Mouse (Mus musculus): ENCODE measurements around the gene Rrp15. TPM values are rescaled to one million over a fixed set of nuclear protein-coding genes. Genes with fewer than 3 reads are reported as not detected.

The Rrp15 gene
- total and polyA plus RNA-seq, 3 experiments = 130 to 142 TPM; not detected in 1

- DNase-seq (ENCODE audit: low read depth, low spot score) = no peak
- Histone ChIP-seq H3K9me3 (replicated peaks; ENCODE audit: insufficient read depth, low read length) (no peaks in the 10 kb centered on the region), H3K9ac (ENCODE audit: control insufficient read depth, low read depth, low read length, poor library complexity, severe bottlenecking) (no peak overlapping the region), H3K27me3 (ENCODE audit: control insufficient read depth in 1 of 2, insufficient read depth in 2 of 2, low read length in 2 of 2) (no peaks in the 10 kb centered on the region), H3K79me2 (ENCODE audit: control insufficient read depth, insufficient read depth, low read length, poor library complexity) (peaks cover 25% of the 10 kb centered on the region), H3K36me3 (ENCODE audit: control insufficient read depth in 1 of 2, insufficient read depth in 2 of 2, low read length in 2 of 2) (peaks cover 4 to 8% of the 10 kb centered on the region in 2 experiments; a peak in 3 of 4 replicates), H3K27ac (ENCODE audit: control insufficient read depth, low read depth, low read length) (no peak overlapping the region), H3K4me3 (ENCODE audit: control insufficient read depth in 1 of 2, insufficient read depth in 1 of 2, low read depth in 2 of 2, low read length in 2 of 2) (no peak overlapping the region), H3K4me1 (ENCODE audit: control insufficient read depth in 1 of 2, insufficient read depth in 2 of 2, low read length in 2 of 2) (no peaks in the 10 kb centered on the region)
- TF ChIP-seq MEF2A (IDR thresholded peaks at IDR 0.05; ENCODE audit: extremely low read depth, insufficient replicate concordance, low read depth, low read length, poor library complexity, severe bottlenecking) (no peak), RAD21 (IDR thresholded peaks at IDR 0.05; ENCODE audit: low read depth, low read length) (no peak), RCOR1 (IDR thresholded peaks at IDR 0.05; ENCODE audit: low read depth, low read length) (no peak), TBP (IDR thresholded peaks at IDR 0.05; ENCODE audit: low read depth, low read length) (no peak), NELFE (IDR thresholded peaks at IDR 0.05; ENCODE audit: low read depth, low read length) (no peak), MAFK (IDR thresholded peaks at IDR 0.05; ENCODE audit: borderline replicate concordance, low read depth, low read length) (no peak), MXI1 (IDR thresholded peaks at IDR 0.05; ENCODE audit: low read depth, low read length) (no peak), ZKSCAN1 (IDR thresholded peaks at IDR 0.05; ENCODE audit: low read depth, low read length) (no peak), MAZ (IDR thresholded peaks at IDR 0.05; ENCODE audit: low read depth, low read length) (no peak), ELF1 (IDR thresholded peaks at IDR 0.05; ENCODE audit: low read depth, low read length) (no peak)
Measured at GRCm38 (mm10) chr1:186726117-186726516, 23.0 kb downstream of the Rrp15 start.

- Histone ChIP-seq H3K4me1 (ENCODE audit: control insufficient read depth in 1 of 2, insufficient read depth in 2 of 2, low read length in 2 of 2) (no peaks in the 10 kb centered on the region), H3K79me2 (ENCODE audit: control insufficient read depth, insufficient read depth, low read length, poor library complexity) (peaks cover 16% of the 10 kb centered on the region), H3K27ac (ENCODE audit: control insufficient read depth, low read depth, low read length) (no peak overlapping the region), H3K9ac (ENCODE audit: control insufficient read depth, low read depth, low read length, poor library complexity, severe bottlenecking) (no peak overlapping the region), H3K27me3 (ENCODE audit: control insufficient read depth in 1 of 2, insufficient read depth in 2 of 2, low read length in 2 of 2) (no peaks in the 10 kb centered on the region), H3K36me3 (ENCODE audit: control insufficient read depth in 1 of 2, insufficient read depth in 2 of 2, low read length in 2 of 2) (peaks cover 0 to 10% of the 10 kb centered on the region in 2 experiments; a peak in 2 of 4 replicates), H3K4me3 (ENCODE audit: control insufficient read depth in 1 of 2, insufficient read depth in 1 of 2, low read depth in 2 of 2, low read length in 2 of 2) (no peak overlapping the region), H3K9me3 (replicated peaks; ENCODE audit: insufficient read depth, low read length) (no peaks in the 10 kb centered on the region)
- no peak for DNase-seq (ENCODE audit: low read depth, low spot score)
- TF ChIP-seq RCOR1 (IDR thresholded peaks at IDR 0.05; ENCODE audit: low read depth, low read length) = no peak
- no peak for TF ChIP-seq CTCF (IDR thresholded peaks at IDR 0.05 in 2 of 3, conservative IDR thresholded peaks at IDR 0.05 in 1 of 3; ENCODE audit: control insufficient read depth in 1 of 3, insufficient read depth in 1 of 3, low read depth in 2 of 3, low read length in 3 of 3, poor library complexity in 1 of 3, severe bottlenecking in 1 of 3)
- TF ChIP-seq GATA1 (IDR thresholded peaks at IDR 0.05; ENCODE audit: low read depth, low read length) = no peak
- no peak for TF ChIP-seq USF1 (IDR thresholded peaks at IDR 0.05; ENCODE audit: low read depth, low read length)
- TF ChIP-seq UBTF (IDR thresholded peaks at IDR 0.05; ENCODE audit: borderline replicate concordance, insufficient read depth, low read depth, low read length) = no peak
- no peak for TF ChIP-seq CHD2 (IDR thresholded peaks at IDR 0.05; ENCODE audit: low read length)
- TF ChIP-seq EP300 (IDR thresholded peaks at IDR 0.05; ENCODE audit: low read depth in 1 of 2, low read length in 2 of 2) = no peak
- TF ChIP-seq MYC (IDR thresholded peaks at IDR 0.05; ENCODE audit: low read depth, low read length) = no peak
- TF ChIP-seq MEF2A (IDR thresholded peaks at IDR 0.05; ENCODE audit: extremely low read depth, insufficient replicate concordance, low read depth, low read length, poor library complexity, severe bottlenecking) = no peak
- no peak for TF ChIP-seq NRF1 (IDR thresholded peaks at IDR 0.05; ENCODE audit: insufficient read depth, low read depth, low read length, poor library complexity, severe bottlenecking)
Measured at GRCm38 (mm10) chr1:186722299-186722698, 26.9 kb downstream of the Rrp15 start.
